Mouse (Mus musculus): ENCODE measurements around the gene Pik3r6. TPM values are rescaled to one million over a fixed set of nuclear protein-coding genes. Genes with fewer than 3 reads are reported as not detected.

Gene Pik3r6
- polyA plus RNA-seq, 1 experiment from 2014 or later = 3.7 TPM

GRCm38 (mm10) chr11:68570861-68571260 lies 68.0 kb downstream of the Pik3r6 start:
- WGBS = 63% methylated on average over 5 of the region's 5 CpGs
- Histone ChIP-seq H3K4me2 (replicated peaks; ENCODE audit: low read depth, low read length) (no peak overlapping the region), H3K4me1 (ENCODE audit: control insufficient read depth, insufficient read depth, low read length) (no peaks in the 10 kb centered on the region), H3K9ac (ENCODE audit: low read depth, low read length) (no peak overlapping the region), H3K4me3 (ENCODE audit: low read length) (no peak overlapping the region), H3K27ac (ENCODE audit: low read depth, low read length) (no peak overlapping the region), H3K9me3 (ENCODE audit: control insufficient read depth, low read length) (no peaks in the 10 kb centered on the region), H3K27me3 (ENCODE audit: control insufficient read depth, insufficient read depth, low read length) (0 out of 2 replicates have a peak, but pooled peaks cover 3% of the 10 kb centered on the region), H3K36me3 (ENCODE audit: control insufficient read depth, insufficient read depth, low read length) (no peaks in the 10 kb centered on the region)
- no peak for ATAC-seq (ENCODE audit: low FRiP score, low TSS enrichment)

- no peaks in the 10 kb centered on the region for H3K4me1 ChIP-seq (ENCODE audit: control insufficient read depth, insufficient read depth, low read length)
Observed at GRCm38 (mm10) chr11:68577076-68577475, 74.3 kb downstream of the Pik3r6 start.

GRCm38 (mm10) chr11:68579462-68579881 lies 76.7 kb downstream of the Pik3r6 start:
- H3K27ac ChIP-seq (ENCODE audit: low read depth, low read length) = no peak overlapping the region
- H3K4me1 ChIP-seq (ENCODE audit: control insufficient read depth, insufficient read depth, low read length) = no peaks in the 10 kb centered on the region
- H3K9me3 ChIP-seq (ENCODE audit: control insufficient read depth, low read length) = no peaks in the 10 kb centered on the region
- H3K9ac ChIP-seq (ENCODE audit: low read depth, low read length) = no peak overlapping the region
- no peaks in the 10 kb centered on the region for H3K27me3 ChIP-seq (ENCODE audit: control insufficient read depth, insufficient read depth, low read length)
- H3K36me3 ChIP-seq (ENCODE audit: control insufficient read depth, insufficient read depth, low read length) = no peaks in the 10 kb centered on the region
- 40% methylated on average over 9 of the region's 9 CpGs for WGBS
- no peak overlapping the region for H3K4me2 ChIP-seq (replicated peaks; ENCODE audit: low read depth, low read length)
- 0 out of 2 replicates have a peak, but pooled peaks have one; percentile 24 for ATAC-seq (ENCODE audit: low FRiP score, low TSS enrichment)
- no peak overlapping the region for H3K4me3 ChIP-seq (ENCODE audit: low read length)

More at GRCm38 (mm10) chr11:68577076-68577475, 74.3 kb downstream of the Pik3r6 start:
- no peak overlapping the region for H3K4me3 ChIP-seq (ENCODE audit: low read length)
- no peaks in the 10 kb centered on the region for H3K9me3 ChIP-seq (ENCODE audit: control insufficient read depth, low read length)
- H3K27ac ChIP-seq (ENCODE audit: low read depth, low read length) = no peak overlapping the region
- H3K36me3 ChIP-seq (ENCODE audit: control insufficient read depth, insufficient read depth, low read length) = no peaks in the 10 kb centered on the region
- ATAC-seq (ENCODE audit: low FRiP score, low TSS enrichment) = no peak
- no peaks in the 10 kb centered on the region for H3K27me3 ChIP-seq (ENCODE audit: control insufficient read depth, insufficient read depth, low read length)
- H3K9ac ChIP-seq (ENCODE audit: low read depth, low read length) = no peak overlapping the region
- H3K4me2 ChIP-seq (replicated peaks; ENCODE audit: low read depth, low read length) = no peak overlapping the region
- 88% methylated on average over 1 of the region's 1 CpGs for WGBS

- Histone ChIP-seq H3K27me3 (ENCODE audit: control insufficient read depth, insufficient read depth, low read length) (no peaks in the 10 kb centered on the region), H3K9ac (ENCODE audit: low read depth, low read length) (no peak overlapping the region)
- 72% methylated on average over 6 of the region's 6 CpGs for WGBS
Observed at GRCm38 (mm10) chr11:68580566-68580965, 77.7 kb downstream of the Pik3r6 start.

GRCm38 (mm10) chr11:68583225-68583624 lies 80.4 kb downstream of the Pik3r6 start:
- no peak overlapping the region for H3K4me2 ChIP-seq (replicated peaks; ENCODE audit: low read depth, low read length)
- no peak overlapping the region for H3K27ac ChIP-seq (ENCODE audit: low read depth, low read length)
- 93% methylated on average over 13 of the region's 13 CpGs for WGBS
- H3K9me3 ChIP-seq (ENCODE audit: control insufficient read depth, low read length) = no peaks in the 10 kb centered on the region
- H3K4me3 ChIP-seq (ENCODE audit: low read length) = no peak overlapping the region
- H3K36me3 ChIP-seq (ENCODE audit: control insufficient read depth, insufficient read depth, low read length) = no peaks in the 10 kb centered on the region
- H3K4me1 ChIP-seq (ENCODE audit: control insufficient read depth, insufficient read depth, low read length) = no peaks in the 10 kb centered on the region
- H3K27me3 ChIP-seq (ENCODE audit: control insufficient read depth, insufficient read depth, low read length) = no peaks in the 10 kb centered on the region
- no peak for ATAC-seq (ENCODE audit: low FRiP score, low TSS enrichment)
- no peak overlapping the region for H3K9ac ChIP-seq (ENCODE audit: low read depth, low read length)

More at GRCm38 (mm10) chr11:68580566-68580965, 77.7 kb downstream of the Pik3r6 start:
- no peak overlapping the region for H3K4me3 ChIP-seq (ENCODE audit: low read length)
- H3K9me3 ChIP-seq (ENCODE audit: control insufficient read depth, low read length) = no peaks in the 10 kb centered on the region
- no peak for ATAC-seq (ENCODE audit: low FRiP score, low TSS enrichment)
- no peaks in the 10 kb centered on the region for H3K36me3 ChIP-seq (ENCODE audit: control insufficient read depth, insufficient read depth, low read length)
- H3K4me1 ChIP-seq (ENCODE audit: control insufficient read depth, insufficient read depth, low read length) = no peaks in the 10 kb centered on the region
- no peak overlapping the region for H3K27ac ChIP-seq (ENCODE audit: low read depth, low read length)
- H3K4me2 ChIP-seq (replicated peaks; ENCODE audit: low read depth, low read length) = no peak overlapping the region

GRCm38 (mm10) chr11:68583906-68584480 lies 81.2 kb downstream of the Pik3r6 start:
- 76% methylated on average over 8 of the region's 8 CpGs for WGBS
- no peaks in the 10 kb centered on the region for H3K4me1 ChIP-seq (ENCODE audit: control insufficient read depth, insufficient read depth, low read length)
- H3K36me3 ChIP-seq (ENCODE audit: control insufficient read depth, insufficient read depth, low read length) = no peaks in the 10 kb centered on the region
- H3K9me3 ChIP-seq (ENCODE audit: control insufficient read depth, low read length) = no peaks in the 10 kb centered on the region
- H3K27ac ChIP-seq (ENCODE audit: low read depth, low read length) = no peak overlapping the region
- H3K4me2 ChIP-seq (replicated peaks; ENCODE audit: low read depth, low read length) = no peak overlapping the region
- H3K4me3 ChIP-seq (ENCODE audit: low read length) = no peak overlapping the region
- ATAC-seq (ENCODE audit: low FRiP score, low TSS enrichment) = no peak
- no peak overlapping the region for H3K9ac ChIP-seq (ENCODE audit: low read depth, low read length)
- H3K27me3 ChIP-seq (ENCODE audit: control insufficient read depth, insufficient read depth, low read length) = no peaks in the 10 kb centered on the region

GRCm38 (mm10) chr11:68585890-68586289 lies 83.1 kb downstream of the Pik3r6 start:
- ATAC-seq (ENCODE audit: low FRiP score, low TSS enrichment) = no peak
- H3K9ac ChIP-seq (ENCODE audit: low read depth, low read length) = no peak overlapping the region
- H3K4me3 ChIP-seq (ENCODE audit: low read length) = no peak overlapping the region
- no peak overlapping the region for H3K4me2 ChIP-seq (replicated peaks; ENCODE audit: low read depth, low read length)
- H3K27me3 ChIP-seq (ENCODE audit: control insufficient read depth, insufficient read depth, low read length) = no peaks in the 10 kb centered on the region
- no peak overlapping the region for H3K27ac ChIP-seq (ENCODE audit: low read depth, low read length)
- no peaks in the 10 kb centered on the region for H3K9me3 ChIP-seq (ENCODE audit: control insufficient read depth, low read length)
- 29% methylated on average over 3 of the region's 3 CpGs for WGBS
- peaks cover 13% of the 10 kb centered on the region for H3K4me1 ChIP-seq (ENCODE audit: control insufficient read depth, insufficient read depth, low read length)
- H3K36me3 ChIP-seq (ENCODE audit: control insufficient read depth, insufficient read depth, low read length) = no peaks in the 10 kb centered on the region

GRCm38 (mm10) chr11:68586721-68587120 lies 83.9 kb downstream of the Pik3r6 start, which contains the start of gene Ccdc42:
Gene Ccdc42 (plus strand): TSS chr11:68587021.
- WGBS = 60% methylated on average over 5 of the region's 5 CpGs
- Histone ChIP-seq H3K4me3 (ENCODE audit: low read length) (no peak within 1 kb of the TSS), H3K27me3 (ENCODE audit: control insufficient read depth, insufficient read depth, low read length) (no peaks in the 10 kb centered on the region), H3K27ac (ENCODE audit: low read depth, low read length) (no peak within 1 kb of the TSS), H3K4me2 (replicated peaks; ENCODE audit: low read depth, low read length) (no peak within 1 kb of the TSS), H3K9me3 (ENCODE audit: control insufficient read depth, low read length) (no peaks in the 10 kb centered on the region), H3K4me1 (ENCODE audit: control insufficient read depth, insufficient read depth, low read length) (peaks cover 20% of the 10 kb centered on the region), H3K36me3 (ENCODE audit: control insufficient read depth, insufficient read depth, low read length) (no peaks in the 10 kb centered on the region), H3K9ac (ENCODE audit: low read depth, low read length) (no peak within 1 kb of the TSS)
- no peak for ATAC-seq (ENCODE audit: low FRiP score, low TSS enrichment)

- 64% methylated on average over 8 of the region's 8 CpGs for WGBS
- H3K9me3 ChIP-seq (ENCODE audit: control insufficient read depth, low read length) = no peaks in the 10 kb centered on the region
- peaks cover 29% of the 10 kb centered on the region for H3K4me1 ChIP-seq (ENCODE audit: control insufficient read depth, insufficient read depth, low read length)
- H3K9ac ChIP-seq (ENCODE audit: low read depth, low read length) = no peak overlapping the region
- no peak; the same call in 1 of the 2 replicates for ATAC-seq (ENCODE audit: low FRiP score, low TSS enrichment)
- H3K27me3 ChIP-seq (ENCODE audit: control insufficient read depth, insufficient read depth, low read length) = no peaks in the 10 kb centered on the region
- H3K4me3 ChIP-seq (ENCODE audit: low read length) = no peak overlapping the region
- no peak overlapping the region for H3K27ac ChIP-seq (ENCODE audit: low read depth, low read length)
- H3K4me2 ChIP-seq (replicated peaks; ENCODE audit: low read depth, low read length) = no peak overlapping the region
- no peaks in the 10 kb centered on the region for H3K36me3 ChIP-seq (ENCODE audit: control insufficient read depth, insufficient read depth, low read length)
Observed at GRCm38 (mm10) chr11:68589055-68589809, 86.4 kb downstream of the Pik3r6 start.
